Mouse (Mus musculus) mature B cell (primary cell): ENCODE data around the gene 4933415A04Rik.

Experiments used
- in situ Hi-C: fragments of 300-500 bp; cut with MboI; formaldehyde crosslinking; loops from 2 replicates; pipeline ENCODE4 v1.14.3; 2019

The 4933415A04Rik gene

GRCm38 (mm10) chr11:43586324-43587090, at the start of gene 4933415A04Rik:
4933415A04Rik (plus strand) TSS chr11:43587040.
- in situ Hi-C loops, result no loop called here

DNA sequence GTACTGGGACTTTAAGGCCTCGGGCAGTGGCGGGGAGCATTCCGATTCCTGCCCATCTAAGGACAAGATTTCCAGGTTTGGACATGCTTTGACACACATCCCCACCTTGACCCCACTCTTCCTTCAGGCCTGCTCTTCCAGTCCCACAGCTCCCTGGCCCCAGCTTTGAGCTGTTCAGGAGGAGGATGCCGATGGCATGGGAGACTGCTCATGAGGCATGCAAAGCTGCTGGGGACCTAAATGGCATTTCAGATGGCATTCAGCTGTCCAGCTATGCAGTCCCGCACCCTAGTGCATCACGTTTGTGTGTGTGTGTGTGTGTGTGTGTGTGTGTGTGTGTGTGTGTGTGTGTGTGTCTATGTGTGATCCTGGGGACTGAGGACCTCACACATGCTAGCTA, 49.8 kb upstream of the 4933415A04Rik start:
- in situ Hi-C loops, result no loop called here

DNA sequence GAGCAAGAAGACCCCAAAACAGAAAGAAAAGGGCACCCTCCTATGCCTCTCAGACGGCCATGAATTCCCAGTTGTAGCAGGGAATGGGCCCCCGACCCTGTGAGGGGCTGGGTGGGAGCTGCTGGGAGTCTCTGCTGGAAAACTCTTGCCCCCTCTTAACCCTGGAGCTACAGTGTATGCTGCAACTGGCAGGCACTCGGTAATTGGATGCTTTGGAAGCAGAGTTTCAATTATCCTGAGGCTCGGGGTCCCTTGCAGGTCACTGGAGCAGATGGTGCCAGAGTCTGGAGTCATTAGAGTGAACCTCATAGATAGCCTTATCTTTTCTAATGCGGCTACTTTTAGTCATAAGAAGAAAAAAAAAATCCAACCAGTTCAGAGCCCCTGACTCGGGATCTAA, 47.0 kb upstream of the 4933415A04Rik start:
- in situ Hi-C loops, result no loop called here

DNA sequence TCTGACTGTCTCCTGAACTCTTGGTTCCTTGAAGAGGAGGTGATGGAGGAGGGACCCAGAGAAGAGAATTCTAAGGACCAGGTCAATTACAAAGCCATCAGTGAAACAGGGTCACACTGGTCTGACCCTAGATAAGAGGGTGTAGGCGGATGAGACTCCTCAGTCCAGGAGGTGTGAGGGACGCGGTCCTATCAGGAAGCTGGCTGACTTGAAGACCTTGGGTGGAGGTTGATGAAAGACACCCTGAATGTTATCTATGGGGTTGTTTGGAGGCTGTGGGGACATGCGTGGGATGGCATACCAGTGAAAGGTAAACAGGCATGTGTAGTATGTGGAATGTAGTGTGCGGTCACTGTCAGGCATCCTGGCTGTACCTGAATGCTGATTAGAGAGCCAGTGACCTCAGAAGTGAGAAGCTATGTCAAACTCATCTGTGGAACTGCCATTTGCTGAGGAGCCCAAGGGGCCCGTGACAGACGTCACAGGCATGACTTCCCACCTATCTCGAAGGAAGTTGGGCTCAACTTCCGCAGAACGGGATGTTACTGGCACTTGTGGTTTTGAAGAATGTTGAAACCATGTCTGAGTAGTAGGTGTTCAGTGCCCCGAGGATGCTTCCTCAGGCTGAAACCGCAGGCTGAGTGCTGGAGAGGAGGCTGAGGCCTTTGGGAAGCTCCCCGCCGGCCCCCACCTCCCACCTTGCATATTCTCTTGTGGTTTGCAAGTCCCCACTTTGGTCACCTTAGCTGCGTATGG, 43.0 kb upstream of the 4933415A04Rik start:
- in situ Hi-C loops, result no loop called here

DNA sequence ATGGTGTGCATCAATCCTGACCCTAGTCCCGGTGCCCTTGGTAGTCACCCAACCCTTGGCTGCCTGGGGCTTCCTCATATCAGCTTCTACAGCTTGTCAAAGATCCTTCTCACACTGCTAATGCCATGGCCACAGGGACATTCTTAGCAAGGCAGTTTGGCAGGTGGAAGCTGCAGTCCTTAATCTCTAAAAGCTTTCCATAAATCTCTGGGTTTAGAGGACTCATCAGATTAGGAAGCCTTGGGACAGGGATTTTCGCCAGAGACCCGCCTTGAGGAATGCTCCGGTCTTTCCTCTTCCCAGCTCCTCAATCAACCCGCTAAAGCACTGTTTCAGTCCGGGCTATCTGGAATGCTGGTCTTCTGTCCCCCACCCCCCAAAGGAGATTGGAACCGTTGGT, 42.0 kb upstream of the 4933415A04Rik start:
- in situ Hi-C loops, result no loop called here

DNA sequence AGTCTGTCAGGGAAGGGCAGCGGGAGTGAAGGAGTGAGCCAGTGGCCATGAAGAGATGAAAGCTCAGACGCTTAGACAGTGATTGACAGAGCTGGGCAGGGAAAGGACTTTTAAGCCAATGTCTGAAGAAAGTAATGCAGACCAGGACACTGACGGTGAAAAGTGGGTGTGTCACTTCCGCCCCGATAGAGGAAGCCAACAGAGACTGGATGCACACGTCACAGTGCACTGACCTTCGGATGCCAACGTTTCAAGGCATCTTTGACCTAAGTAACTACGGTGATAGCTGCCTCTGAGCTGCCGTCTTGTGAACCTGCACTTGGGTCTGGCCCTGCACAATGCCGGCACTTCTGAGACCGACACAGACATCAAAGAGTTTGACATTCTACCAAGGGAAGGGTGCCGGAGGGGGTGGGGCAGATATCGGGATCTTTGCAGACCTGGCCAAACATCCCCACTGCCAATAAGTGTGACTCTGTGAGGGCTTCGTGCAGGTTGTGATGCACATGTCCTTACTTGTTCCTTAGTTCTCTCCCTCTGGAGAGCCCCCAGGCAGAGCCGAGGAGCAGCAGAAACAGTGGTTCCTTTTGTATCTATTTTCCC, 40.9 kb upstream of the 4933415A04Rik start:
- in situ Hi-C loops, result no loop called here

DNA sequence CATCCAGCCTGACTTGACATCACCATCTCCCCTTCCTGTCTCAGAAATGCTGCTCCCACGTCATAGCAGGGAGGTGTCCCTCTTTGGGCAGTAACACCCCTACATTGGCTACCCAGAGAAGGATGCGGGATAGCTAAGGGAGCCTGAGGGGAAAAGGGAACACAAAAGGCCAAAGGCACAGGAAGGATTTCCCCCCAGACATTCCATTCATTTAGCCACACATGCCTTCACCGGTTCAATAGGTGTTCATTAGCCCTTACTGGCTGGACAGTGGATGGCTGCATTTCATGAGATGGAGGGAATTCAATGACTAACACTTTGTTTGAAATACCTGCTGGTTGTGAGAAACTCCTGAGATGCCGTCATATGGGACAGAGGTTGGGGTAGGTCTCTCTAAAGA, 40.2 kb upstream of the 4933415A04Rik start:
- in situ Hi-C loops, result no loop called here

DNA sequence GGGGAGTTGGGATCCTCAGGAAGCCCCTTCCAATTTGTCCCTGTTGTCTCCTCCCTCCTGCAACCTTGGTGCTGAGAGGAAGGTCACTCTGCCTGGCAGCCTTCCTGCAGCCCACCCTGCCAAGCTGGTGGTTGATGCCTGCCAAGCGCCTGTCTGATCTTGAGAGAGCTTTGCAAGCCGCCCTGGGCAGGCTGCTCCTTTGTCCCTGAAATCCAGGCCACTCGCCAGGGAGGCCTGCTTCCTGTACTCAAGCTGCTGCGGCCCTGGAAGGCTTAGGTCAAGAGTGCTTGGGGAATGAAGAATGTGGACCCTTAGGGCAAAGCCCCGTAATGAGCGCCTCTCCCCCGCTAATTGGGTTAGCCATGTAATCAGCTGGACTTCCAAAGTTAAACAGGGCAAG, 38.7 kb upstream of the 4933415A04Rik start:
- in situ Hi-C loops, result no loop called here

DNA sequence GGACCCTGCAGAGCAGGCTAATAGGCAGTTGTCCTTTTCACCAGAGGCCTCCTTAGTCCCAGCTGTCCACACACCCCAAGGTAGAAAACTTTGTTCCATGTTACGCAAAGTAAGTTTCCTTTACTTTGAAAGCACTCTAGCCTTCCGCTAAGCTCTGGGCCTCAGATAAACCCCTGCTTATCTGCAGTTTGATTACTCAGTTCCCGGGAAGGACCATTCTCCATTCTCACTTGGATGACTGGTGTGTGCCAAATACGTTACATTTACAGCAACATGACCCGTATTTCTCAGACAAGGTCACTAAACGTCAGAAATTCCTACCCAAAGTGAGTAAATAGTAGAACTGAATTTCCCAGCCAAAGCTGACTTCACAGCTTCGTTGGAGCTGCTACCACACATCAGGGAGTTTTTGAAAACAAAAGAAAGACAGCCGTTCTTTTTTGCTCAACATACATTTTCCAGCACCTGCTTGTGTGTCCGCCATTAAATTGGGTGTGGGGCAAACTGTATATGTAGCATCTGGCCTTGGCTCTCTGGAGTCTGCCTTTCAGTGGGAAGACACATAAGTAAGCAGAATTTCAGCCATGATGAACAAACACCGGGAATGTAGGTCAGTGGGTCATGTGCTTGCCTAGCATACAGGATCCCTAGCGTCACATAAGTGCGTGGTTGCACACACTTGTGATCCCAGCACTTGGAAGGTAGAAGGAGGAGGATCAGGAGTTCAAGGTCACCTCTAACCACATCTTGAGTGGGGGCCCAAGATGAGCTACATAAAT, 38.0 kb upstream of the 4933415A04Rik start:
- in situ Hi-C loops, result no loop called here

- in situ Hi-C loops, result no loop called here
These were observed 37.1 kb upstream of the 4933415A04Rik start for GRCm38 (mm10) chr11:43549701-43550100.

GRCm38 (mm10) chr11:43551756-43552155, 35.1 kb upstream of the 4933415A04Rik start:
- in situ Hi-C loops, result no loop called here

- in situ Hi-C loops, result no loop called here
These were observed 34.2 kb upstream of the 4933415A04Rik start for GRCm38 (mm10) chr11:43552675-43553074.

DNA sequence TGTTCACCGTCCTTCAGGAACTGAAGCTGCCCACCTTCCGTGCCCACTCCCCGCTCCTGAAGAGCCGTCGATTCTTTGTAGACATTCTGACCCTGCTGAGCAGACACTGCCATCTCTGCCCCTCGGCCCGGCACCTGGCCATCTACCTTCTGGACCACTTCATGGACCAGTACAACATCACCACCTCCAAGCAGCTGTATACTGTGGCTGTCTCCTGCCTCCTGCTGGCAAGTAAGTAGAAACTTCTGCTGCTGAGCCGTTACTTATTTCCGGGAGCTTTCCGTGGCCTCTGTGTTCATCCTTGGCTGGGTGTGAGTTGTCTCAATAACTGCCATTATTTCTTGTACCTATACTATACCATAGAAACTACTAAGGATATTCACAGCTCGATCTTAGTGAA, 30.3 kb upstream of the 4933415A04Rik start:
- in situ Hi-C loops, result no loop called here

- in situ Hi-C loops, result no loop called here
These were observed 27.1 kb upstream of the 4933415A04Rik start for GRCm38 (mm10) chr11:43559515-43560292.

- in situ Hi-C loops, result no loop called here
These were observed 23.1 kb upstream of the 4933415A04Rik start for GRCm38 (mm10) chr11:43563654-43564244.

DNA sequence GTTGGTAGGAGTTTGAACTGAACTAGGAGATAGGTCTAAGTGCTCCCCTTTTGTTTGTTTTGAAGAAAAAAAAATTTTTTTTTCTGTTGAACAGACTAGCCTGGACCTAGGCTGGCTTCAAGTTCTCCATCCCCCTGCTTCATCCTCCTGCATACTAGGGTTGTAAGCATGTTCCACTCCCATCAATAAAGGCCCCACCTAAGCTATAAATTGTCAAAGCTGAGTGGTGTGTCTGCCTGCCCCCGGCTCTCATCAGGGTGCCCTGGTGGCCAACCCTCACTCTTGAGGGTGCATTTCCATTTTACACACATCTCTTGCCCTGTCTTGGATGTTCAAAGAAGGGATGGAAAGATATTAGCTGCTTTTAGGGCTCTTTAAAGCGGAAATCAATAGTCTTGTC, 21.4 kb upstream of the 4933415A04Rik start:
- in situ Hi-C loops, result no loop called here

DNA sequence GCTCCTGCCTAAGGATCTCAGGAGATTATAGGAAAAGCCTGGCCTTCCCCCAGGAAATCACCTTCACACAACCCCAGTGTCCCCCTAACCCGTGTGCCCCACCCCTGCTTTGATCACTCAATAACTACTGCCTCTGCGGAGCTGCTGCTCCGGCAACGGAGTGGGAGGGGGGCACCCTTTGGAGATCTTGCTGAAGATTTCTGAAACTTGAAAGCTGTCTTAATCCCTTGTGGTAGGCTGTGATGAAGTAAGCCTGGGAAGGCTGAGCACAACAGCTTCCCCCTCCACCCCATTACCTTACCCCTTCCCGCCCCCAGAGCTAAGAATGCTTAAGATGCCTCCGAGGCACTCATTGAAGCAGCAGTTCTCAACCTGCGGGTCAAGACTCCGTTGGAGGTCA, 21.0 kb upstream of the 4933415A04Rik start:
- in situ Hi-C loops, result no loop called here

DNA sequence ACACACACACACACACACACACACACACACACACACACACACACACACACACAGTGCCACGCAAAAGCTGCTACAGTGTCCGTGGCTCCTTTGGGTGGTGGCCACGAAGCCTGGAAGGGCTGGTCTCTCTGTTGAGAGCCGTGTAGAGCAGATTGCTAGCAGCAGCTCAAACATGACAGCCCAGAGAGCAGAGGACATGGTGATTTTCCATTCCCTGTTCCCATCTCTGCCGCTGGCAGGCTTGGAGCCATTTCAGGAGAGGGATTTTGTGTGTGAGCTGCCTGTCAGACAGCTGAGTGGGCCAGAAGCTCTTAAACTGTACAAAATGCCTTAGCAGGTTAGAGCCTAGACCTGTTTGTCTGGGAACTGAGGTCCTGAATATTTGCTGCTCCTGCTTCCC, 20.1 kb upstream of the 4933415A04Rik start:
- in situ Hi-C loops, result no loop called here

DNA sequence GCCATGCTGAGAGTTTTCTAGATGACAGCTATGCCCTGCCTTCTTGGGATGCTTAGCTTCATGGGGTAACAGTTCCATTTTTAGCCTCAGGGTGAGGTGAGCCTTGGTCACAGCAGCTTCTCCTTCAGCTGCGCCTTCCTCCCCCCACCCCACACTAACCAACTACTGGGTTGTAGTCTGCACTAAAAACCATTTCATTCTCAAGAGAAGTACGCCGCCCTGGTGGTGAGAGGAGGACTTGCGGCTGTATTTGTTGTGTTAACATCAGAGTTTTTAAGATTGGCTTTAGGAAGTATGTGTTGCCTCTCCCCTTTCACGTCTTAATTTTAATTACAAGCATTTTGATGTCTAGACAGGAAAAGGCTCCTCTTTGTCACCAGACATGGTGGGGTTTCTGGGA, 18.6 kb upstream of the 4933415A04Rik start:
- in situ Hi-C loops, result no loop called here

DNA sequence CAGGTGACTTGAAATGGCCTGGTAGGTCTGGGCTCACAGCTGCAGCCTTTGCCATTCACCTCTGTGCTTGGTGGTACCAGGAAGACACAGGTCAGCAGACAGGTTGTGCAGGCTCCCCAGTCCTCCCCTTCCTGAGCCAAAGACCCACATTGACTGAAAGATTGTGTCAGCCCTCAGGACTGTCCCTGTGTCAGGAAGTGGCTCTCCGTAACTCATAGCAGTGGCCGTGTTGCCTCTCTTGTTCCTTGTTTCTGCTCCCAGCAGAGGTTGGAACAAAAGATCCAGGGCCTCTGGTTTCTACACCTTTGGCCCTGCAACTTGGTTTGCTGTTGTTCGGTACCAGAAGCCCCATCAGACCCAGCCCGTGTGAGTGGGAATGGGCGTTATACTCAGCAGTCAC, 17.7 kb upstream of the 4933415A04Rik start:
- in situ Hi-C loops, result no loop called here

GRCm38 (mm10) chr11:43569595-43569994, 17.2 kb upstream of the 4933415A04Rik start:
- in situ Hi-C loops, result no loop called here
